Mouse (Mus musculus): ENCODE measurements around the gene Gm9376. TPM values are rescaled to one million over a fixed set of nuclear protein-coding genes. Genes with fewer than 3 reads are reported as not detected.

Gm9376 gene
- polyA plus RNA-seq, 1 experiment from 2014 or later = not detected

DNA sequence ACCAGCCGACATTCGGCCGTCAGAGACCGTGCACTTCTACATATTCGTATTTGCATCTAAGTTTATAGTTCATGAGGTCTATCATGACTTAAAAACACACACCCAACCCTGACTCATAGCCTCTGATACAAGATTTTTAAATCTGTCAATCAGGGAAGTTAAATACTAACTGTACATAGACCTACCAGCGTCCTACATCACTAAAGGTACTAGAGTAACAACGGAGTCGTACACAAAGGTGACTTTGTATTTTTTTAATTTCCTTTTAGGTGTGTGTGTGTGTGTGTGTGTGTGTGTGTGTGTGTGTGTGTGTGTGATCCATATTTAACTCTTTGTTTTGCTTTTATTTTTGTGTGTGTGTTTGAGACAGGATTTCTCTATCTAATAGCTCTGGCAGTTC, 44.9 kb downstream of the Gm9376 start:
- Histone ChIP-seq H3K4me2 (no peak overlapping the region), H3K4me3 (ENCODE audit: low read depth, low read length) (no peak overlapping the region), H3K27me3 (ENCODE audit: insufficient read depth, low read length) (no peaks in the 10 kb centered on the region), H3K36me3 (ENCODE audit: insufficient read depth) (no peaks in the 10 kb centered on the region), H3K4me1 (ENCODE audit: insufficient read depth) (no peaks in the 10 kb centered on the region), H3K9ac (no peak overlapping the region), H3K27ac (ENCODE audit: low read depth) (no peak overlapping the region), H3K9me3 (ENCODE audit: low read depth, low read length) (no peaks in the 10 kb centered on the region)
- WGBS = 88% methylated on average over 8 of the region's 8 CpGs
- no peak for DNase-seq
- no peak for ATAC-seq (ENCODE audit: insufficient read depth)
- no peak for TF ChIP-seq CTCF (IDR thresholded peaks at IDR 0.05; ENCODE audit: low read depth)

DNA sequence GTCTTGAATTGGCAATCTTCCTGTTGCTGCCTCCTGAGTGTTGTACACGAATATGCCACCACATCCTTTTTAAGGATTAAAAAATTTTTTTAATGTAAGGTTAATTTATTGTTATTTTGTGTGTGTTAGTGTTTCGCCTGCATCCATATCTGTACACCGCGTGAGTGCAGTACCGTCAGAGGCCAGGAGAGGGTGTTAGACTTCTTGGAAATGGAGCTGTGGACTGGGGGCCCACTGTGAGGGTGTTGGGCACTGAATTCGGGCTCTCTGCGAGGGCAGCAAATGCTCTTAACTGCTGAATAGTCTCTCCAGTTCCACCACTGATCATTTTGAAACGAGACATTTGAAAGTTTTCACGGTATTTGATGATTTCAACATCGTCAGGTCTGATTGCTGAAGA, 45.9 kb downstream of the Gm9376 start:
- 86% methylated on average over 10 of the region's 10 CpGs for WGBS
- TF ChIP-seq CTCF (IDR thresholded peaks at IDR 0.05; ENCODE audit: low read depth) = peak; percentile 22
- DNase-seq = no peak

DNA sequence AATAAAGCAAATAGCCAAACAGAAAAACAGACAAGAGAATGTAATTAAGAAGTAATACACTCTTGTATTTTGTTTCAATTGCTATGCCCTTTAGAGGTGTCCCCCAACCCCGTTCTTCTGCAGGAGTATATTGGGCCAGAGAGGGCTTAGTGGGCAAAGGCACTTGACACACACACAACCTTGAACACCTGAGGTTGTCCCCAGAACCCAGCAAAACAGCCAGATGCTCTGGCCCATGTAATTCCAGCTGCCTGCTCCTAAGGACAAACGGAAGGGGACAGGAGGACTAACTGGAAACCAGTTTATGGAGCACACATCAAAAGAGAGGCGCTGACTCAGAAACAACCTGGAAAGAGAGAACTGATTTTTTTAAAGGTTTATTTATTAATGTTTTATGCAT, 47.2 kb downstream of the Gm9376 start:
- WGBS = 86% methylated on average over 3 of the region's 3 CpGs
- ATAC-seq (ENCODE audit: insufficient read depth) (no peak), DNase-seq (no peak)
- H3K9ac ChIP-seq = no peak overlapping the region
- H3K4me1 ChIP-seq (ENCODE audit: insufficient read depth) = no peaks in the 10 kb centered on the region
- no peak overlapping the region for H3K27ac ChIP-seq (ENCODE audit: low read depth)
- no peaks in the 10 kb centered on the region for H3K9me3 ChIP-seq (ENCODE audit: low read depth, low read length)
- TF ChIP-seq CTCF (IDR thresholded peaks at IDR 0.05; ENCODE audit: low read depth) = no peak
- no peak overlapping the region for H3K4me3 ChIP-seq (ENCODE audit: low read depth, low read length)
- H3K36me3 ChIP-seq (ENCODE audit: insufficient read depth) = no peaks in the 10 kb centered on the region
- no peaks in the 10 kb centered on the region for H3K27me3 ChIP-seq (ENCODE audit: insufficient read depth, low read length)
- no peak overlapping the region for H3K4me2 ChIP-seq

More for the DNA sequence above, 45.9 kb downstream of the Gm9376 start:
- Histone ChIP-seq H3K36me3 (ENCODE audit: insufficient read depth) (no peaks in the 10 kb centered on the region), H3K27ac (ENCODE audit: low read depth) (no peak overlapping the region), H3K4me1 (ENCODE audit: insufficient read depth) (no peaks in the 10 kb centered on the region), H3K4me2 (no peak overlapping the region), H3K27me3 (ENCODE audit: insufficient read depth, low read length) (no peaks in the 10 kb centered on the region), H3K9me3 (ENCODE audit: low read depth, low read length) (no peaks in the 10 kb centered on the region), H3K9ac (no peak overlapping the region), H3K4me3 (ENCODE audit: low read depth, low read length) (no peak overlapping the region)
- ATAC-seq (ENCODE audit: insufficient read depth) = no peak

DNA sequence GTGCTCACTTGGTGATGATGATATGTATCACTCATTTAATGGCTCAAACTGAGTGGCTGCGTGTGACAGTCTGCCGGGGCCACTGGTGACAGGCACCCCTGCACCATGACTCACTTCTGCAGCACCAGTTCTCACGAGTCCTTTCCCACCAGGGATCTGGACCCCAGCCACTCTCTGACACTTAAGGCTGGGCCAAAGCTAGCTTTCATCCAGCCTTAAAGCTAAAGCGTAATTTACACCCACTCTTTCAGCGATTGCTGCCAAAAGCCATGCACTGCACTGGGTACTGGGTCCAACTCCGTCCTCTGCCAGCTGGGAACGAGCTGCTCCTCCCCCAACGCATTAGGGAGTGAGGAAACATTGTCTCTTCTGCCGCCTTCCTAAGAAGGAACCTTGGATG, 50.5 kb downstream of the Gm9376 start:
- Histone ChIP-seq H3K27me3 (ENCODE audit: insufficient read depth, low read length) (peaks cover 17% of the 10 kb centered on the region; the same call in 1 of the 2 replicates), H3K4me1 (ENCODE audit: insufficient read depth) (no peaks in the 10 kb centered on the region), H3K9ac (no peak overlapping the region), H3K27ac (ENCODE audit: low read depth) (no peak overlapping the region), H3K4me3 (ENCODE audit: low read depth, low read length) (no peak overlapping the region), H3K4me2 (no peak overlapping the region), H3K36me3 (ENCODE audit: insufficient read depth) (no peaks in the 10 kb centered on the region), H3K9me3 (ENCODE audit: low read depth, low read length) (no peaks in the 10 kb centered on the region)
- WGBS = 63% methylated on average over 9 of the region's 9 CpGs
- no peak for ATAC-seq (ENCODE audit: insufficient read depth)
- no peak for TF ChIP-seq CTCF (IDR thresholded peaks at IDR 0.05; ENCODE audit: low read depth)
- no peak for DNase-seq

Small RNA genes within 50 kb of the gene (microRNA-seq; reads per million reads assigned to microRNA genes)
- not detected for gene Mir6241 (ENCODE audit: borderline number of aligned reads)

Other genes starting within 250 kb of the Gm9376 start
- gene Dct, start 214.7 kb upstream of the Gm9376 start, polyA plus RNA-seq (2014; fragmentation: Nextera tagmentation; extraction: Ambion mirVana) = 1.1 and 1.2 TPM in 2 replicates
- 32.6 and 33.0 TPM in 2 replicates for gene Tgds, start 134.2 kb upstream of the Gm9376 start, polyA plus RNA-seq (2014; fragmentation: Nextera tagmentation; extraction: Ambion mirVana)
- 64.2 and 66.8 TPM in 2 replicates for gene Gpr180, start 129.8 kb upstream of the Gm9376 start, polyA plus RNA-seq (2014; fragmentation: Nextera tagmentation; extraction: Ambion mirVana)
- gene Sox21, start 29.9 kb upstream of the Gm9376 start, polyA plus RNA-seq (2014; fragmentation: Nextera tagmentation; extraction: Ambion mirVana) = 1.2 and 1.4 TPM in 2 replicates